Mouse (Mus musculus) left cerebral cortex, postnatal 36 days (tissue): Measurements from ENCODE around the gene Dhrs11. TPM values are rescaled to one million over a fixed set of nuclear protein-coding genes. Genes with fewer than 3 reads are reported as not detected.

Source experiments
- DNase-seq, 2 experiments: peaks; one replicate each; pipeline ENCODE4 v3.0.0; 2021 to 2022; ENCODE audit warnings: low spot score in 2 of 2, mixed read lengths in 1 of 2
- intact Hi-C: fragments of 180-260 bp; cut with DNase I; formaldehyde crosslinking; loops from one replicate; pipeline ENCODE4 v1.15.1; 2025
- total RNA-seq, 2 experiments: library from RNA; stranded (reverse); gene quantifications; 2 replicates each; pipeline ENCODE4 v1.2.3; 2021

Dhrs11 gene
- total RNA-seq, 2 experiments from 2014 or later = 6.7 to 8.6 TPM

GRCm38 (mm10) chr11:84826185-84826584 lies 2.6 kb downstream of the Dhrs11 start:
- peak; percentile 47 to 50 for DNase-seq
- intact Hi-C loops = no loop called here

GRCm38 (mm10) chr11:84825261-84825807 lies 3.5 kb downstream of the Dhrs11 start:
- no peak for DNase-seq
- intact Hi-C loops = no loop called here

DNA sequence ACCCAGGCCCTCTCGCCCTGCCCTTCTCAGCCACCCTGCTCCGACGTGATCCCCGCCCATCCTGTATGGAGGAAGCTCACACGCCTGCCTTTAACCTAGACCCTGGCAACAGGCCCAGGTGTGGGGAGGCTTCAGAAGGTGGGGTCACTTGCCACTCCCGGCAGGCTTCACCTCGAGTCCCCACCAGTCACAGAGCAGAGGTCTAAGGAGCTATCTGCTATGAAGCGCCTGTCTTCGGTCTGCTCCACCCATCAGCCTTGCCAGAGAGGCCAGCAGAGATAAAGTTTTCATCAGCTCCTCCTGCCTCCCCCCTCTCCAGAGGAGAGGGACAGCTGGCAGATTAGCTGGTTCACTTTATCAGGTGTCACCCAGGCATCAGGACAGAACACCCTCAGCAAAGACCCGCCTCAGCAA lies 5.3 kb downstream of the Dhrs11 start:
- intact Hi-C loops = no loop called here
- DNase-seq = no peak

DNA sequence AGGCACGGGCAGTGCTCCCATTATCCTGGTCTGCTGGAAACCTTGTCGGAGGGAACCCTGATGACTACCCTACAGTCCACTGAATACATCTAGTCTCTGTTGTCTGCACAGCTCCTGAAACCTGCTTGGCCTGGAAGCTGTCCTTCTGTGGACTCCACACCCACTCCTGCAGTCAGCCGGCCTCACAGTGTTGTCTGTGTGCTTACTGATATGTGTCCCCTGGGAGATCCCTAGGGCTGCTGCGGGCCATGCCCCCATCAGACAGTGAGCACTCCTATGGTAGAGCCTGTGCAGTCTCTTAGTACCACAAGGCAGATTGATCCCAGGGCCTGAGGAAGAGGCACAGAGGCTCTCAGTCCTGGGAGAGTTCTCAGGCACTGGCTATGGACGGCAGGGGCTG lies 6.3 kb downstream of the Dhrs11 start:
- no peak for DNase-seq
- intact Hi-C loops = no loop called here

- no peak for DNase-seq
- intact Hi-C loops = no loop called here
Measured at GRCm38 (mm10) chr11:84821131-84821770, 7.5 kb downstream of the Dhrs11 start.

GRCm38 (mm10) chr11:84818961-84819692 lies 9.7 kb downstream of the Dhrs11 start, which contains the start of gene Mrm1:
Mrm1 (minus strand) TSS chr11:84819515.
- peak; percentile 91 to 92 for DNase-seq
- intact Hi-C loops = no loop called here

- DNase-seq = peak; percentile 72 to 79
- intact Hi-C loops = no loop called here
Measured at GRCm38 (mm10) chr11:84818085-84818960, 10.5 kb downstream of the Dhrs11 start.

GRCm38 (mm10) chr11:84817362-84817761 lies 11.4 kb downstream of the Dhrs11 start:
- intact Hi-C loops = no loop called here
- DNase-seq = no peak

DNA sequence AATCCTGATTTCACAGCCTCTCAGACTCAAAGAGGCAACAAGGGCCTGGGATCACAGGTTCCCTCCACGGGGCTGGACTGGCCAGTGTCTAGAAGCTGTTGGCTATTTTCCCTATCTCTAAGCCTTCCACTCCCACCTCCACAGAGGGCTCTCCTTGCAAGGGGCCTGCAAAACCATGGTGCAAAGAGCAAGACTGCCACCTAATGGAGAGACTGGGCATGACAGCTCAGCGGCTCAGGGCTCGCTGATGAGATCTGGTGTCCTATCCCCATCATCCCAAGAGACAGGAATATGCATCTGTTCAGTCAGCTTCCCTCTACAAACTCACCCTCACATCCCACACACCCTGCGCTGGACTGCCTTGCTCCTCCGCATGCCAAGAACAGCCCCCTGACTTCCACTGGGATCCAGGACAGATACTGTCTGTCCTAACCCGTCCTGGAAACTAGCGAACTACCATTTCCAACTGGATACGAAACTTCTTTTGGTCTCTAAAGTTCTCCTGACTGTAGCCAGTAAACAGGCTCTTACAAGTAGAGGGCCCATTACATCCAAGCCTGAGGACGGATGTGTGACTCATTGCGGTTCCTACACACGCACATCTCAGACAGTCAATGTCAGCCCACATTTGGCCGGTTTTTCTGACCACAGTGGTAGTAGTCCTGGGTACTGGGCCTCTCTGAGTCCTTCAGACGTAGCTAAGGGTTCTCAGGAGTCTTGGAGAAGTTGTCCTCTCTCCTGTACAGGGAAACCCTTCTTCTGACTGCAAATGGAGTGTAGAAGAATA lies 14.9 kb downstream of the Dhrs11 start:
- intact Hi-C loops = loop anchor here (5.0 kb wide), 1 partner anchor 547 kb away; no protein-coding TSS in a partner anchor
- peak; percentile 60 to 70 for DNase-seq

DNA sequence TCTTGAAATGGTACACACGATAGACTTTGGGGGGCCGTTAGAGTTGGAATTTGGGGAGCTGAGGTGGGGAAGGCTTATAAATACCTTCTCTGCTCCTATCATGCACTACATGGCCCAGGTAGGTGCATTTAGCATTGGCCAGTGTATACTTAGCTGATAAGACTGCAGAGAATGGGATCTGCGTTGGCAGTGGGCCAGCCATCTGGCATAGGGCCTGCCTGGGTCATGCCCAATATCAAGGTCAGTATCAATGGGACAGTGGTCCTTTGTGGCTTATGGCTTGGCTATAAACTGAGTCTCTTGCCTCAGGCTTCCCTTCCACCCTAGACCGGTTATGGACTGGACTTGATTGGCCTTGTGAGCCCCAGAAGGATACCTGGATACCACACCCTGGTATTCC lies 24.4 kb downstream of the Dhrs11 start:
- intact Hi-C loops = no loop called here
- no peak for DNase-seq

DNA sequence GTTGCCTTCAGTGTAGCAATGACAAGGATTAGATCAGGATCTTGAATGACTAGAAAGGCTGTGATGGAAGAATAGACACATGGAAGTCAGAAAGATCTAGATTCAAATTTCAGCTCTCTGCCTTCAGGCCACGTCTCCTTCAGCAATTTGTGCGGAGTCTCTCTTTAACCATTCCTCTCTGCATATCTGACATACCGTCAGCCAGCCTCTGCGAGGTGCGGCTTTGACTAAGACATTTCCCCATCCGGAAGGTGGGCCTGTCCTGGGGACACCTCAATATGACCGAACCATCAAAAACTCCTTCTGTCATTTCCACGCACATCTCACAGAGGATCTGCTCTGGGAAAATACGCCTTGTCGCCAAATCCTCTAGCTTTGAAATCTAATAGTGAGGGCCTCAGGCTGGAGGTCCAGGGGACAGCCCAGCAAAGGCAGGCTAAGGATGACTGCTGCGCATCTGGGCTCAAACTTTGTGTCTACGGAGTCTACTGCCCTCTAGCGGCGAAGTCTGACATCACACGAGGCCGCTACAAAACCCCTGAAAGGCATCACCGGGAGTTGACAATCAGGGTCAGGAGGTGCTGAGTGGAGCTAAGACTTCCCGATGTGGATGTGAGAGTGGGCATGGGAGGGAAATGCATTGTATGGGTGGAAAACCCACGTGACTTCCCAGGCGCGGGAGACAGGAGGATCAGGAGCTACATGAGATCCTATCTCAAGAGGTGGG lies 31.0 kb downstream of the Dhrs11 start:
- peak; percentile 51 to 57 for DNase-seq
- intact Hi-C loops = loop anchor here (5.0 to 10.0 kb wide), 3 partner anchors 283 to 535 kb away; partner anchors contain the start of gene Aatf

- intact Hi-C loops = loop anchor here (5.0 to 10.0 kb wide), 3 partner anchors 282 to 535 kb away; partner anchors contain the start of gene Aatf
- no peak for DNase-seq
Measured at GRCm38 (mm10) chr11:84797026-84797425, 31.8 kb downstream of the Dhrs11 start.

- peak; percentile 73 to 81 for DNase-seq
Measured at GRCm38 (mm10) chr11:84794496-84795113, 34.2 kb downstream of the Dhrs11 start.

DNA sequence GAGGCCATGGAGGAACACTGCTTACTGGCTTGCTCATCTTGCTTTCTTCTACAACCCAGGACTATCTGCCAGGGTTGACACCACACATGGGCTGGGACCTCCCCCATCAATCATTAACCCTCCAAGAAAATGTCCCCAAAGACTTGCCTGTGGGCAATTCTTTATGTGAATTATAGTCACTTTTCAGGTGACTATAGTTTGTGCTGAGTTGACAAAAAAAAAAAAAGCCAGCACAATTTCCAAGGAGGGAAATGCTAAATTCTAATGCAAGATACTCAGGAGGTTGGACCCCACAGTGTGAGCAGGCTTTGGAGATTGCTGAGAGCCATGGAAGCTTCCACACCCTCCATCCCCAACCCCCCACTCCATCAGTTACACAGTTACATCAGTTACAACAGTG lies 35.2 kb downstream of the Dhrs11 start:
- DNase-seq = no peak
- intact Hi-C loops = loop anchor here (10.0 kb wide), 1 partner anchor 279 kb away; the partner anchor contains the start of gene Aatf

More at GRCm38 (mm10) chr11:84794496-84795113, 34.2 kb downstream of the Dhrs11 start:
- intact Hi-C loops = loop anchor here (1.0 to 10.0 kb wide), 5 partner anchors 70 to 532 kb away; partner anchors contain the start of gene Aatf

DNA sequence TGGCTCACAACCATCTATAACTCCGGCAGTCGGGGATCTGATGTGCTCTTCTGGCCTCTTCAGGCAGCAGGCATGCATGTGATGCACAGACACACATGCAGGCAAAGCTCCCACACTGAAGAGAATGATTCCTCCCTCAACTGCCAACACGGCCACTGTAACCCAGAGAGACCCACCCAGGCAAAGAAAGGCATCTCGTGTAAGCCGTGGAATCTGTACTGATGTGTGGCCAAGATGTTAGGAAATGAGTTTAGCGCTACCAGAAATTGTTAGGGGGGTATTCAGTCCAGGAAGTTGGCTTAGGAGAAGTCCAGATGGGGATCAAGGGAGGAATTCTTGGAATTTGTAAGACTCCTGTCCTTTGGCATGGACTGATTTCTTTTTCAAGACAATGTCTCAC lies 38.4 kb downstream of the Dhrs11 start:
- intact Hi-C loops = loop anchor here (10.0 kb wide), 1 partner anchor 276 kb away; the partner anchor contains the start of gene Aatf
- DNase-seq = no peak

DNA sequence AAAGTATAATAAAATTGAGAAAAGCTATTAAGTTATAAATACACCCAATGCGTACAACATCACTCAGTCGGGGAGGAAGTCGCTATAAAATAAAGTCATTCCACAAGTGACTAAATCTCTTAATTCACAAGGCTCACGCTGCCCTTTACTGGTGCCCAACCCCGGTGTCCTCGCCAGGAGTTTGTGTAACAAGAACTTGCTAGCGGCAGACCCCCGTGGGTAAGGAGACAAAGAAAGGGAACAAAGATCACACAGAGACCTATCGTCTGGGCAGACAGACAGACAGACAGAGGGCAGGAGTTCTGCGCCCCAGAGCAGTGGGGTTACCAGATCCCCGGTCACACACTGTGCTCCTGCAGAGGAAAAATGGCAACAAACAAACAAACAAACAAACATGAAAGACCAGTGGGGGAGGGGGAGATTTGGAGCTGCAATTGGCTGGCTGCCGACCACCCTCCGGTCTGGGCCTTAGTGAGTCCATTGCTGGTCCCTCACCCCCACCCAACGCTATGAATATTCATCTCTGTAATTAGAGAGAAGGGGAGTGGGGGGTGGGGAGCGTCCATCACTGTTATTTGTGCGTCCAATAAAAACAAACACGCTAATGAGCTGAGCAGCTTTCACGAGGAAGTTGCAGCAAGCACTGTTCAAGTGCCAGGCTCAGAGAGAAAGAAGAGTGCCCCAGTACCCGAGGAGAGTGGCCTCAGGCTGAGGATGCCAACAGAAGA lies 48.5 kb downstream of the Dhrs11 start:
- no peak for DNase-seq
- intact Hi-C loops = no loop called here

DNA sequence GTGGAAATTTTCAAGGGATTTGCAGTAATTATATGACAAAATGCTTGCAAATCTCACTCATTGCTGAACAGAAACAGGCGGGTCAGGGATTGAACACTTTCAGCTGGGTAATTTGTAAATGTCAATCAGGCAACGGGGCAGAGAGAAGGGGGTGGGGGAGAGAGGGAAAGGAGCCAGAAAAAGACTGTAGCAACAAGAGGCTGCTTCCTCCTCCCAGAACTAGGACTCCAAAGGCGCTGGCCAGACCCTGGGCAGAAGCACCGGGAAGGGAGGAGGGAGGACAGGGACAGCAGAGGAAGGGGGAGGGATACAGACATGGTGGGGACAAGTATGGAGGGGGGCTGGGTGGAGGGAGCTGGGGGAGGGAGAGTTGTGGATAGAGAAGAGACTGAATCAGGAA lies 53.2 kb downstream of the Dhrs11 start:
- intact Hi-C loops = no loop called here
- no peak for DNase-seq
